Mouse (Mus musculus): ENCODE results near the gene Spats1. TPM values are rescaled to one million over a fixed set of nuclear protein-coding genes. Genes with fewer than 3 reads are reported as not detected.
"Not testable (repeated sequence)": the region's sequence is repeated elsewhere in the genome, so short reads cannot be mapped to it uniquely, and the experiment has no call there.

Gene Spats1
- total RNA-seq, 2 experiments from 2014 or later, result not detected

DNA sequence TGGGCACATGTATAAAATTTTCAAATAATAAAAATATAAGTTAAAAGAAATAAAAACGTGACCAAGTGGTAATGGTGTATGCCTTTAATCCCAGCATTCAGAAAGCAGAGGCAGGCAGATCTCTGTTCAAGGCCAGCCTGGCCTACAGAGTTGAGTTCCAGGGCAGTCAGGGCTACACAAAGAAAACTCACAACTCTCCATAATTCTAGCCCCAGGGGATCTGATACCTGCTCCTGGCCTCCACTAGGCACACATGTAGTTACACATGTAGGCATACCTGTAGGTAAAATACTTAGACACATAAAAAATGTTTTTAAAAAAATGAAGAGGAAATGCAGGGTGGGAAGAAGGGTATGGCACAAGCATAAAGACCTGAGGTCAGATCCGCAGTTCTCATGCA, 20.4 kb downstream of the Spats1 start:
- ATAC-seq (replicated peaks; ENCODE audit: low FRiP score, low TSS enrichment, poor library complexity, severe bottlenecking), result no peak

DNA sequence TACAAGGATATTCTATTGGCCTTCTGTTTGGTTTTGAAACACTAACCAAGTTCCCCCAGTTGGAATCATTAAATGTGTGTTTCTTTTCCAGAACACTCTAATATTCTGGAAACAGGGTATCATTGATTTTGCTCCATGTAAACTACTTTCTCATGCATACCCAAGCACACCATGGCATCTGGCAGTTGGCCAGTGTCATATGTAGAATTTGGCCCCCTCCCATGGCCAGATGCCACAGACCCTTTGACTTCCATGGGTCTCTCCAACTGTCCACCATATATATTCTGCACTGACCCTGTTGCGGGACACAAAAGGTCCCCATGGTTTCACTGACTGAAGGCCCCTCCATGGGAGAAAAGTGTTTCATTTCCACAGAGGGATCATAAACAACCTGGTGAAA, 22.9 kb downstream of the Spats1 start:
- ATAC-seq (replicated peaks; ENCODE audit: low FRiP score, low TSS enrichment, poor library complexity, severe bottlenecking), result no peak

DNA sequence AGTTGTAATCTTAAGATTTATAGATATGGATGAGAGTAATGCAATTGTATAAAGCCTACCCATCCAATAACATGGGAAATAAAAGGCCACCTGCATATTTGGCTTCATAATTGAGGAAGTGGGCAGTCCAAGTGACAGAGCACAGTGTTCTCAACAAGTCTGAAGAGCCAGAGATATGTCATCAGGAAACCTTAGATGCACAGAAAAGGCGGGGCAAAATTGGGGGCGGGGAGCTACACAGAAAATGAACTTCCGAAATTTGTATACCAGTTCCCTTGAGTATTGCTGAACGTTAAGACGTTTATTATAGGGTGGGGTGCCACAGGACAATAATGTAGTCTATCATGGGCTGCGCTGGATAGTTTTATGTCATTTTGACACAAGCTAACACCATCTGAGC, 25.1 kb downstream of the Spats1 start:
- ATAC-seq (replicated peaks; ENCODE audit: low FRiP score, low TSS enrichment, poor library complexity, severe bottlenecking), result no peak

DNA sequence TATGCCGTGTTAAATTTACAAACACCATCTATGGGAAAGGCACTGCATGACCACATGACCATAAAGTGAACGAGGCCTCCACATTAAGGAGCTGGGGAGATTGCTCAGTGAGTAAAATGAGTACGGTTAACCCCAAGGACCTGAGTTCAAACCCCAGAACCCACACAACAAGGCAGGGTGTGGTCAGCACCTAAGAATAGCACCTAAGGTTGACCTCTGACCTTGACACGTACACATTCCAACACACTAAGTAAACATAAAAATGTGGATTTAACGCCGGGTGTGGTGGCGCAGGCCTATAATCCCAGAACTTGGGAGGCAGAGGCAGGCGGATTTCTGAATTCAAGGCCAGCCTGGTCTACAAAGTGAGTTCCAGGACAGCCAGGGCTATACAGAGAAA, 25.6 kb downstream of the Spats1 start:
- no peak for ATAC-seq (replicated peaks; ENCODE audit: low FRiP score, low TSS enrichment, poor library complexity, severe bottlenecking)

DNA sequence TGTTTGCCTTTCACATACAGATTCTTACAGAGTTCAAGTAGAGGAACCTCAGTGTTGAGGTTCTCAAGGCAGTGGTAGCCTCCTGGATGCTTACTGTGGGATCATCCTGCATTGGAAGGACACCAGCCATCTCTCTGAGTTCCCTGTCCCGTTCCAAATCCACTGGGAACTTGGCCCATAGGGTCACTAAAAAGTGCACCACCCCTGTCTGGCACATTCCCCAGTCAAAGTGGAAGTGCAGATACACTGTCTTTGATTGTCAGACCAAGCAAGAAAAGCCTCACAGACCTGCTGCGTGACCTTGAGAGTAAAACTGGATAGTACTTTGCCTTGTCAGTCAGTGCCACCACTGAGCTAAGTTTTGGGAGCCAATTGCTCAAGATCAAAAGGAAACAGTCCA, 28.2 kb downstream of the Spats1 start:
- no peak for ATAC-seq (replicated peaks; ENCODE audit: low FRiP score, low TSS enrichment, poor library complexity, severe bottlenecking)

DNA sequence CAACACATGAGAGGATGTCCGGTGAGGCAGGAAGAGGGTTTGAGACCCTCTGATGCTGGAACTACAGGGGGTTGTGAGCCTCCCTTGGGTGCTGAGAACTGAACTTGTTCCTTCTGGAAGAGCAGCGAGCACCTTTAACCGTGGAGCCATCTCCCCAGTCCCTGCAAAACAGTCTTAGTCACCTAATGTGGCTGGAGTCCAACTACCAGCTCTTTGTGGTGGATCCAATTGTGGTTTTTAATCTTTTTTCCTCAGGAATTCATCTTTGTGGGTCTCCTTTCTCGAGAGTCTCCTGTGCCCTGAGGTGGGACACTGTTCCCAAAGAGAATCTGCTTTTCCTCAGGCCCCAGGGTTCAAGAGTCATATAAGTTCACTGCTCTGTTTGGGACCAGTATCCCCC, 29.3 kb downstream of the Spats1 start:
- ATAC-seq (replicated peaks; ENCODE audit: low FRiP score, low TSS enrichment, poor library complexity, severe bottlenecking), result peak; percentile 58; the same call in 1 of the 2 replicates

DNA sequence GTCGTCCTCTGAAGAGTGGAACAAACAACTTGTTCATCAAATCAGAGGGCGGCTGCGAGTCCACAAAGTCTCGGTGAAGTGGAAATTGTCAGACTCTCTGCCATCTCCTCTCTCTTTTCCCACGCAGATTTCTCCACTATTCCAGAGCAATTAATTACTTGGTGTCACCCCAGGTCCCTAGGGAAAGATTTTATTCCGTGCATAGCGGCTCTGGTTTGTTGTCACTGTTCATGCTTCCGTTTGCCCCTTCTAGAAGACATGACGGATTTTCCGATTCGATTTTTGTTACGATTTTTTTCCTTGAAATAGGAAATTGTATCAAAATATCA, 41.0 kb downstream of the Spats1 start:
- ATAC-seq (replicated peaks; ENCODE audit: low FRiP score, low TSS enrichment, poor library complexity, severe bottlenecking), result no peak

DNA sequence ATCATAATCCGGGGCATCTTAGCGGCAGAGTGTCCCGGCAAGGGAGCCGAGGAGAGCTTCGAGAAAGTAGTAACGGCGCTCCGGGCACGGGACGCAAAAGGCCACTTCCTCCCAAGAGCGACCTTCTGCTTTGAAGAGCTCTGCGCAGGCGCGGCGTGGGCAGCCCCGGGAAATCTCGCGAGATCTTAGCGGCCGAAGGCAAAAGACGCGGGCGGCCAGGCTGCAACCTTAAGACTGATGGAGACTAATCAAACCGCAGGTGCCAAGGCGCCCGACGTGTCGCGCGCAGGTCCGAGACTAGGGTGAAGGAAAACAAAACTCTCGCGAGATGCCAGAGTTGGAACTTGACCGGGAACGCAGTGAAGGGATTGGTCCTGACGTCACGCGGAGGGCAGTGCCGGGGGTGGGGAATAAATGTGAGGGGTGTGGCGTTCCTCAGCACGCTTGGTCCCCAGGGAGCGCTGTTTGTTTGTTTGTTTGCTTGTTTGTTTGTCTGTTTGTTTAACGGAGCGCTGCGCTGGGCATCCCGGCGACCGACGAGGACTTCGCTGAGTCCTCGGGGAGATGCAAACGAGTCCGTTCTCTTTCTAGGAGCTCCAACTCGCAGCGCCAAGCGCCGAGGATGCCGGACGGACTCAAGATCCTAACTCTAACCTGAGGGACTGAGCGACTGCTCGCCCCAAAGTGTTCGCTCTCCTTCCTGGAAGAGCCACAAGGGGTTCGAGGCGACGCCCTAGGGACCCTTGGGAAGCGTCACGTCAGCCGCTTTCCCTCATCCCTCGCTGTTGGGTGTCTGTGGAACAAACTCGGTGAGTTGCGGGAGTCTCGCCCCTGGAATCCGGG, 41.6 kb downstream of the Spats1 start, which contains the start of gene Cdc5l:
Cdc5l (minus strand) TSS at position 319 of the 843 bp plus-strand sequence.
- ATAC-seq (replicated peaks; ENCODE audit: low FRiP score, low TSS enrichment, poor library complexity, severe bottlenecking), result peak; percentile 97

DNA sequence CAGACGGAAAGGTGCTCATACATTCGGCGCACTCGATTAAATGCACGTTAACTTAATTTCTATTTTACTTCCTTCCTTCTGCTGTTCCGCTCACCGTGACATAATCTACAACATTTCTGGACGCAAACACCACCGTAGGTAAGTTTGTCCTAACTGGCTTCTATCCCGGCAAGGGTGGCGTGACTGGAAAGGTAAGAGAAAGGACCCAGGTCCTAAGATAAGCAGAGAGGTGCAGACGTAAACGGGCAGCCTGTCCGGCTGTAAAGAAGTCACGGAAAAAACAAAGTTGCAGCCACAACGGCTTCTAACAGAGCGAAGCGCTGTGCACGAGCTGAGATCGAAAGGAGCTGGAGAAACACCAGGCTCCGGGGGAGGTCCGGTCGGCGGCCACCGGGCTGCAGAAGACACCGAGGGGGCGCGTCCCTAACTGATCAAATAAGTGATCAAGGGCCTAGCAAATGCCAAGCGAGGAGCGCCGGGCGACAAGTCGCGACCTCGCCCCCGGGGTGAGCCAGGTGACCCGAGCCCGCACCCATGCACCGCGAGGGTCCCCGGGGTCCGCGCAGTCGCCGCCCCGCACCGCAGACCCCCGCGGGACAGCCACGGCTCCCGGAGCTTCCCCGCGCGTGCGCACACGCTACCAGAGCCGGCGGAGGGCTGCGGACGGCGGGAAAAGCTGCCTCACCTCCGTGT, 42.4 kb downstream of the Spats1 start:
- peak; percentile 26; the same call in 1 of the 2 replicates for ATAC-seq (replicated peaks; ENCODE audit: low FRiP score, low TSS enrichment, poor library complexity, severe bottlenecking)

DNA sequence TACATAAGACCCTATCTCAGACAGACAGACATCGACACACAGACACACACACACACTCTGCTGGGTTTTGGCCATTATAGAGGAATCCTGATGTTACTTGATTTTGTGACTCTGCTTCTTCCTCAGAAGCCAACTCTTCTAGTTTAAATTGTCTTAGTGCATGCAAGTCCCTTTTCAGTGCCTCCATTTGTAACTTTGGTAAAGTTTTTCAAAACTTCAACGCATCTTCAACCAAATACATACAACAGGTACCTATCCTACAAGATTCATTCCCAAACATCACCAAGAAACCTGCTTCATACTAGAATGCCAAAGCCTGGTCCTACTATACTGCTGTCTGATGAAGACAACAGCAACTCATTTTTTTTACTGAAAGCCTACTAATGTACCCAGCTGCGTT, 43.2 kb downstream of the Spats1 start:
- ATAC-seq (replicated peaks; ENCODE audit: low FRiP score, low TSS enrichment, poor library complexity, severe bottlenecking), result no peak

DNA sequence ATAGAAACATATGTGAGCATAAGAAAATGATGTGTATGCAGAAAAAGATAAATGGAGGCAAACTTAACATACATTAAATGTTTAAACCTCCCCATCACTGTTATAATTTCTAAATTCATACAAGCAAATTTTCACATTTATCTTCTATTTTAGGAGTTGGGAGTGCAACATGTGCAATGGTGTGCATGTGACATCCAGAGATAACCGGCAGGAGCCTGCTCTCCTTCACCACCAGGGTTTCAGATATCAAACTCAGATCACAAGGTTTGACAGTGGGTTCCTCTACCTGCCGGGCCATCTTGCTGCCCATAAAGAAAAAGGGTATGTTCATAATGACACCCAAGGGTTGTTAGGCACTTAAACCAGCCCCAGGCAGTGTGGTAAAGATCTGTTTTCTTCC, 57.8 kb downstream of the Spats1 start:
- peak; percentile 87 for ATAC-seq (replicated peaks; ENCODE audit: low FRiP score, low TSS enrichment, poor library complexity, severe bottlenecking)

DNA sequence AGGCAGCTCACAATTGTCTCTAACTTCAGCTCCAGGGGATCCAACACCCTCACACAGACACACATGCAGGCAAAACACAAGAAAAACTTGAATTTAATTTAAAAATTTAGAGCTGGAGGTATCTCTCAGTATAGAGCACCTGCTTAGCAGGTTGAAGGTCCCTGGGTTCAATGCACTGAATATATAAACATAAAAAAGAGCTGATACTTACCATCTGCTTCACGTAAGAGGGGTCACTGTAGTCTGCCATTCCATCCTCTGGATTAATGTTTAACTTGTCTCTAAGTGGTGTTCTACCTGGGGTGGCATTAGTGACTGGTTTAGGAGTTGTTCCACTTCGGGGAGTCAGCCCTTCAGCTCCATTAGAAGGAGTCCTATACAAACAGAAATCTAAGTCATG, 63.6 kb downstream of the Spats1 start:
- not testable (repeated sequence) for ATAC-seq (replicated peaks; ENCODE audit: low FRiP score, low TSS enrichment, poor library complexity, severe bottlenecking)

DNA sequence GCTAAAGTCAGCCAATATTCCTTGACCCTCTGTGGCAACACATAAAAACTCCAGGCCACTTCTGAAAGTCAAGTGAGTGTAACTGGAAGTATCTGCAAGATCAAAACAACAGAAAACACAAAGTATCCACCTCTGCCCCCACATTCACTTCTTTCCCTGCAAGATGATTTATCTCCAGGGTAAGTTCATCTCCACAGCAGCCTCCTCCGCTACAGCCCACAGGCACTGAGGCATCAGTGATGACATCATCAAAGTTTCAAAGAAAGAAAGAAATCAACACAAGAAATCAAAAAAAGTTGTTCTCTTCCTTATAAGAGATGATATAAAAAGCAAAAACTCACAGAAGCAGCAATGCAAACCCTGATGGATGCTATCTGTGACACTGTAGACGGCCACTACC, 66.5 kb downstream of the Spats1 start:
- no peak for ATAC-seq (replicated peaks; ENCODE audit: low FRiP score, low TSS enrichment, poor library complexity, severe bottlenecking)

DNA sequence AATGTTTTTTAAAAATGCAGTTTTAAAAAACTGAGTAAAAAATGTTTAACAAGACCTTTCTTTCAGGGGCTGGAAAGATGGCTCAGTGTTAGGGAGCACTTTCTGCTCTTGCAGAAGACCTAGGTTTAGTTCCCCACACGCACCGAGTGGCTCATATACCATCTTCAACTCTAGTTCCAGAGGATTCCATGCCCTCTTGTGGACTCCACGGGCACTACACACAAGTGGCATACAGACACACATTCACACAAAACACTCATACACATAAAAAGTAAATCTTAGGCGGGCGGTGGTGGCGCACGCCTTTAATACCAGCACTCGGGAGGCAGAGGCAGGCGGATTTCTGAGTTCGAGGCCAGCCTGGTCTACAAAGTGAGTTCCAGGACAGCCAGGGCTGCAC, 68.9 kb downstream of the Spats1 start:
- ATAC-seq (replicated peaks; ENCODE audit: low FRiP score, low TSS enrichment, poor library complexity, severe bottlenecking), result 0 out of 2 replicates have a peak, but pooled peaks have one; percentile 55

DNA sequence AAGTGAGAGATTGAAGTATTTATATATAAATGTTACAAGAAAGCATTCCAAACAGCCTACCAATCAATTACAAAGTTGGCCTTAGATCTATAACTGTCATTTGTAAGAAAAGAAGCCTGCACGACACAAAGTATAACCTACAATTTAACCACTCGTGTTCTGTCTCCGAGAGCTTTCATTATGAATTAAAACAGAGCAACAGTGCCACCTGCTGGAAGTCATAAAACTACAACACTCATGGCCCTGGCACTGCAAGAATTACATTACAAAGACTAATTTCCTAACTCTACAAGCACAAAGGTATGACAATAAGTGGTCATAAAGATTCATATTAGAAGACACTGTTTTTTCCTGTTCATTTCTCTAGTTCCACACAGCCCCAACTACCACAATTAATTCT, 72.0 kb downstream of the Spats1 start:
- ATAC-seq (replicated peaks; ENCODE audit: low FRiP score, low TSS enrichment, poor library complexity, severe bottlenecking), result peak; percentile 71; the same call in 1 of the 2 replicates

DNA sequence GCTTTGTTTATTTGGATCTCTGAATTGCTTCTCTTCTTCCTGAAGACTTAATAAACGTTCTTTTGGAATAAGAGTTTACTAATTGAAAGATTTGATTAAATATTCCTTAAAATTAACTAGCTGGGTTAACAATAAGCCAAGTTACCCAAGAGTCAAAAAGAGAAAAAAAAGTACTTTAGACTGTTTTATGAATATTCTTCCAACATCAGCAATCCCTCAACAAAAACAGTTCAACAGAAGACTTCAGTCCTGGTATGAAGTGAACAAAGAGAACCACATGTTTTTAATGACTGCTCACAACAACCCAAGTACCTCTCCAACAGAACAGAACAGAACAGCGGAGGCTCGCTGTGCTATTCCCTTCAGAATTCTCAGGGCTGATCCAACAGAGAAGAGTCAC, 72.6 kb downstream of the Spats1 start:
- ATAC-seq (replicated peaks; ENCODE audit: low FRiP score, low TSS enrichment, poor library complexity, severe bottlenecking), result no peak

DNA sequence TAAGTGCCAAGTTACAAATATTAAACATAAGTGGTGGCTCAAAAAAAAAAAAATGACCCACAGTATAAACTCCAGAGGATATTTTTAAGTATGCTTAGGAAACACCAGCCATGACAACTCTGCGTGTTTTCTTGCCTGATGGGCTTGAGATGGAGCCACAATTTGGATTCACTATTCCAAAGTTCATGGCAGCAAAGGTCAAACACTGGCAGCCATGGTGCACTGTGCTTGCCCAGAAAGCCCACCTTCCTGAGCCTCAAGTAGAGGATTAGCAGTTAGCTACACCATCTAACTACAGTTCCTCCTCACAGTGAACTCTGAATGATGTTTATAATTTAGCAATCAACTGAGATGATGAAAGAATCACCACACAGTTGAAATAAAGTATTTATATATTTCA, 73.1 kb downstream of the Spats1 start:
- no peak for ATAC-seq (replicated peaks; ENCODE audit: low FRiP score, low TSS enrichment, poor library complexity, severe bottlenecking)

DNA sequence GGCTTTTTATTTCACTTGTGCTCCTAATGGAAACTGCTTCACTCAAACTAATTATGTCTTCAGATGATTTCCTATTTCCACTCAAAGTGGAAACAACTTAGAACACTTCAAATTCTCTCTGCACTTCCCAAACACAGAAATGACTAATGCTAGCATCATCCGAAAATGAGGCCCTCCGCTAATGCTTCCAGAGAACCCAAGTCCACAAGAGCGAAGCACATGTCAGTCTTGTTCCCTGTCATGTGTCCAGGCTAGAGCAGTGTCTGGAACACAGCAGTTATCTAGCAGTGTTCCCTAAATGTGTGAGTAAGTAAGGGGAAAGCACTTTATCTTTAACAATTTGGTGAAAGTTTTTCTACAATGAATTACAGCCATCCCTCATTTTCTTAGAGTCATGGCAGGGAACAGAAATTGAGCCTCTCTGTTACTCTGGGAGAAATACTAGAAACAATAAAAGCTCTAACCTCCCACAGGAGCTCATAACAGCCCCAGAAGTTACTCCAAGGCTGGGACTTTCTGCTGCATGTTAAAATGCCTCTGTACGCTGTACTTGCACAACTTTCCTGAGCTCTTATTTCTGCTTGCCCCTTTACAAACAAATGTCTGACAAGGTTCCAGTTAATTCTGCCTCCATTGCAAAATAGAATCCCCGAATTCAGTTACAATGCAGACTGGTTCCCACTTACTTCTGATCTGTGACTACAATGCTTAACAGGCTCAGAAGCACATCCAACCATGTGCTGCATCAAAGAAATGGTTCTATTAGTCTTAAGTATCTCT, 73.9 kb downstream of the Spats1 start:
- ATAC-seq (replicated peaks; ENCODE audit: low FRiP score, low TSS enrichment, poor library complexity, severe bottlenecking), result no peak

DNA sequence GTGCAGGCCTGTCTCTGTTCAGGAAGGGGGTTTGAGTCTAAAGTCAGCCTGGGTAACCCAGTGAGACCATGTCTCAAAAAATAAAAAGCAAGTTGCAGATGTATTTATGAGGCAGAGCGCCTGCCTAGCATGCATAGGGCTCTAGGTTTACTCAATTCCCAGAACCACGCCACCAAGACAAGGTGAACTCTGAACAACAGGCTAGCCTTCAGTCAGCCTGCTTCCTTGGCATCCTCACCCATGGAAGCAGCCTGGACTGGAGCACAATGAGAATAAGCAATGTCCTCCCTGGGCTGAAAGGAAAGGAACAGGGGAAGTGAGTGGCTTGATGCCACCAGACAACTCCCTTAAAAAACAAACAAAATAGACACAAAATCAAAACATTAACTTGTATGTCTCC, 77.2 kb downstream of the Spats1 start:
- no peak for ATAC-seq (replicated peaks; ENCODE audit: low FRiP score, low TSS enrichment, poor library complexity, severe bottlenecking)

DNA sequence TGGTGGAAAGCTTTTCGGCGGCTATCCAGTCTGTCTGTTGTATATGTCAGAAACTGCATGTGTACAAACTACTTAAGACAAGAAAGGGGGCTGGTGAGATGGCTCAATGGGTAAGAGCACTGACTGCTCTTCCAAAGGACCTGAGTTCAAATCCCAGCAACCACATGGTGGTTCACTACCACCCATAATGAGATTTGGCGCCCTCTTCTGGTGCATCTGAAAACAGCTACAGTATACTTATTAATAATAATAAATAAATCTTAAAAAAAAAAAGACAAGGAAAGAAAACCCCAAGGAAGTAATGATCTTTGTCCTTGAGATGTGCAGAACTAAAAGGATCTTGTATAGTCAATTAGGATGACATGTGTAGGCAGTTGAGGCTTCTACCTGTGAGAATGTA, 77.7 kb downstream of the Spats1 start:
- no peak for ATAC-seq (replicated peaks; ENCODE audit: low FRiP score, low TSS enrichment, poor library complexity, severe bottlenecking)
